Mouse (Mus musculus): ENCODE data around the gene Sord. TPM values are rescaled to one million over a fixed set of nuclear protein-coding genes. Genes with fewer than 3 reads are reported as not detected.

The Sord gene
- 13.6 and 24.0 TPM in 2 replicates for polyA plus RNA-seq (2014; fragmentation: Nextera tagmentation; extraction: Ambion mirVana)

DNA sequence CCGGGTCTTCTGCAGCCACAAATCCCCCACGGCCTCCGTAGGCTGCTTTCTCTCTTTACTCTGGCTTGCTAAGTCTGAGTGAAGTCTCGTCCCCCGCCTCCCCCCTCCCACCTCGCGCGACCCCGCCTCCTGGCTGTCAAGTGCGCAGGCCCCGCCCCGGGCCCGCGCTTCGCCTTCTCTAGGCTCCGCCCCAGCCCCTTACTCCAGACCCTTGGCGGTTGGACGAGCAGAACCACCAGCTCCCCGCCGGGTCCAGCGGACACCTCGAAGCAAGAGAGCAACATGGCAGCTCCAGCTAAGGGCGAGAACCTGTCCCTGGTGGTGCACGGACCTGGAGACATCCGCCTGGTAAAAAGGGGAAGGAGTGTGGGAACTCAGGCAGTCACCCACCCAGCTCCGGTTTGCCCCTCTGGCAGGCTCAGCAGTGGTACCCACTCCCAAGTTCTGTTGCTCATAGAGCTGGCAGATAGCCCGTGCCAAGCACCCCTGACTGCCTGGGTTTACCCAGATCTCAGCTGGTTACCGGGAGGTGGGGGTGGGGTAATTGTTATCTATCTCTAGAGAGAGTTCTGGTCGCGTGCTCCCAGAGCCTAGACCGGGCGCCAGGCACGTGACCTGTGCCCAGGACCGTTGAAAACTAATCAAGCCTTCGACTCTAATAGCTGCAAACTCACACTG, at the start of gene Sord:
TSS of gene Sord (plus strand) at position 139 of the 678 bp plus-strand sequence.
- Histone ChIP-seq H3K27me3 (ENCODE audit: control insufficient read depth, insufficient read depth, low read length) (no peaks in the 10 kb centered on the region), H3K4me2 (replicated peaks; ENCODE audit: low read depth, low read length) (peak within 1 kb of the TSS; percentile 67), H3K4me1 (ENCODE audit: control insufficient read depth, insufficient read depth, low read length) (no peaks in the 10 kb centered on the region), H3K4me3 (ENCODE audit: low read length) (peak within 1 kb of the TSS; percentile 47), H3K27ac (ENCODE audit: low read depth, low read length) (no peak within 1 kb of the TSS), H3K9me3 (ENCODE audit: control insufficient read depth, low read length) (no peaks in the 10 kb centered on the region), H3K36me3 (ENCODE audit: control insufficient read depth, insufficient read depth, low read length) (no peaks in the 10 kb centered on the region), H3K9ac (ENCODE audit: low read depth, low read length) (peak within 1 kb of the TSS; percentile 46)
- ATAC-seq (ENCODE audit: low FRiP score, low TSS enrichment), result peak; percentile 96
- under 1% methylated on average over 35 of the region's 35 CpGs for WGBS

DNA sequence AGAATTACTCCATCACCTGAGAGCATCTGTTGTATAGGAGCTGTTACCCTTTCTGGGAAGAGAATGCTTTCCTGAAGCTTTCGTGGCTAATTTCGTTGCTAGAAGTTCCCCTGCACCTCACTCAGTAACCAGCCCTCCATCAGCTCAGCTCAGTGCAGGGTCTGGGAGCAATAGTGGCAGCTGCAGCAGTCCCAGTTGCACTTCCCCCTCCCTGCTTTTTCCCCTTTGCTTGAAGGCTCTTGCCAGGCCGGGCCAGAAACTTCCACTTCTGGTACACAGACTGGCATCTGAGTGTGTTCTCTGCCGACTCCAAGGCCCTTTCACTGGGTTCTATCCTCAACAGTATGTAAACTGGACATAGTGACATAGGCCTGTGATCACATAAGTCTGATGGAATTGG, 49.5 kb upstream of the Sord start:
- ATAC-seq (ENCODE audit: low FRiP score, low TSS enrichment), result no peak
- no peak overlapping the region for H3K27ac ChIP-seq (ENCODE audit: low read depth, low read length)
- H3K9me3 ChIP-seq (ENCODE audit: control insufficient read depth, low read length), result no peaks in the 10 kb centered on the region
- no peaks in the 10 kb centered on the region for H3K4me1 ChIP-seq (ENCODE audit: control insufficient read depth, insufficient read depth, low read length)
- no peak overlapping the region for H3K4me3 ChIP-seq (ENCODE audit: low read length)
- no peaks in the 10 kb centered on the region for H3K27me3 ChIP-seq (ENCODE audit: control insufficient read depth, insufficient read depth, low read length)
- no peaks in the 10 kb centered on the region for H3K36me3 ChIP-seq (ENCODE audit: control insufficient read depth, insufficient read depth, low read length)
- H3K9ac ChIP-seq (ENCODE audit: low read depth, low read length), result no peak overlapping the region
- H3K4me2 ChIP-seq (replicated peaks; ENCODE audit: low read depth, low read length), result no peak overlapping the region
- 86% methylated on average over 4 of the region's 4 CpGs for WGBS

DNA sequence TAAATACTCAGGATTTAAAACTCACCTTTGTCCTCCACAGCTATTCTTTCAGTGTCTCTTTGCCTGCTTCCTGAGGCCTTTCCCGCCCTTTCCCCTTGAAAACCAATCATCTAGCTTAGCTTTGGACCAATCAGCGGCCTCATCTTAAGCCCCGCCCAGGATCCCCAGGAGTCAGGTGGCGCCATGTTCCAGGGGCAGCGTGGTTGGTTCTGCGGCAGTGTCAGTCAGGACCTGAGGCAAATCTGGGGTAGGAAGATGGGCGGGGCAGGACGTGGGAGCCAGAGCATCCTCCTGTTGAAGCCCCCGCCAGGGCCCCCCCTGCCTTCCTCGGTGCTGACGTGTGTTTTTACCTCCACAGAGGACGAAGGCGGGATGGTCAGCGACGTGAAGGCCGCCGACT, 48.4 kb upstream of the Sord start, which contains the start of the genes Patl2 and Terb2:
TSS of gene Patl2 (minus strand) at position 84 of the 400 bp plus-strand sequence.
TSS of gene Terb2 (plus strand) at position 167 of the 400 bp plus-strand sequence.
- ATAC-seq (ENCODE audit: low FRiP score, low TSS enrichment), result no peak
- WGBS, result 83% methylated on average over 17 of the region's 17 CpGs
- Histone ChIP-seq H3K27ac (ENCODE audit: low read depth, low read length) (no peak within 1 kb of the TSS), H3K27me3 (ENCODE audit: control insufficient read depth, insufficient read depth, low read length) (no peaks in the 10 kb centered on the region), H3K36me3 (ENCODE audit: control insufficient read depth, insufficient read depth, low read length) (no peaks in the 10 kb centered on the region), H3K4me3 (ENCODE audit: low read length) (no peak within 1 kb of the TSS), H3K4me1 (ENCODE audit: control insufficient read depth, insufficient read depth, low read length) (no peaks in the 10 kb centered on the region), H3K9ac (ENCODE audit: low read depth, low read length) (no peak within 1 kb of the TSS), H3K9me3 (ENCODE audit: control insufficient read depth, low read length) (no peaks in the 10 kb centered on the region), H3K4me2 (replicated peaks; ENCODE audit: low read depth, low read length) (no peak within 1 kb of the TSS)

DNA sequence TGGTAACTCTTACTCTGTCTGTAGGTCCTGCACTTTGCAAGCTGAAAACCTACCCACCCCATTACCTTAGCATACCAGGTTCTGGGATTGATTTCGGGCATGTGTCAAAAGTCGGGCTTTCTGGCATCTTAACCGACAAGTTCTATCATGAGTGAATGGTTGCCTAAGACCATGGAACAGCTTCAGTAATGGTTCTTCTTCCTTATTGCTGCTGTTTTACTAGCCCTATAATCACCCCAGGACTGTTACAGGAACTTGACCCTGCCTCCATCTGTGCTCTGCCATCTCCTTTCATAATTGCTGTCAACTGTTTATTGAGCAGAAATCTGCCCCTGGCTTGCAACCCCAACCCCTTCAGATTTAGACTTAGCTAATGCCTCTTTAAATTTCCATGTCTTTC, 47.8 kb upstream of the Sord start:
- no peak overlapping the region for H3K4me2 ChIP-seq (replicated peaks; ENCODE audit: low read depth, low read length)
- H3K27me3 ChIP-seq (ENCODE audit: control insufficient read depth, insufficient read depth, low read length), result no peaks in the 10 kb centered on the region
- H3K36me3 ChIP-seq (ENCODE audit: control insufficient read depth, insufficient read depth, low read length), result no peaks in the 10 kb centered on the region
- no peak overlapping the region for H3K9ac ChIP-seq (ENCODE audit: low read depth, low read length)
- no peak for ATAC-seq (ENCODE audit: low FRiP score, low TSS enrichment)
- no peaks in the 10 kb centered on the region for H3K9me3 ChIP-seq (ENCODE audit: control insufficient read depth, low read length)
- H3K4me3 ChIP-seq (ENCODE audit: low read length), result no peak overlapping the region
- no peak overlapping the region for H3K27ac ChIP-seq (ENCODE audit: low read depth, low read length)
- 95% methylated on average over 3 of the region's 3 CpGs for WGBS
- H3K4me1 ChIP-seq (ENCODE audit: control insufficient read depth, insufficient read depth, low read length), result no peaks in the 10 kb centered on the region

DNA sequence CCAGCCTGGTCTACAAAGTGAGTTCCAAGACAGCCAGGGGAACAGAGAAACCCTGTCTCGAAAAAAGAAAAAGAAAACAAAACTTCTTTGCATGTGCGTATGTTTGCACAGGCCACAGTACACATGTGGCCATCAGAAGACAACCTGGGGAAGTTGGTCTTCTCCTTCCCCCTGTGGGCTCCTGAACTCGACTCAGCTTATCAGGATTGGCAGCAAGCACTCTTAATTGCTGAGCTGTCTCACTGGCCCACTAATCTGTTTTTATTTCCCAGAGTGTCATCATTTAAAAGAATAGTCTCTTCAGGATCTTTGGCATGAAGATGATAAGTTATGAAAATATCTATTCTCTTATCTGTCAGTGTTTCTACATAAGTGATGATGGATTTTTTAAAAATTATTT, 42.7 kb upstream of the Sord start:
- H3K4me3 ChIP-seq (ENCODE audit: low read length), result no peak overlapping the region
- H3K4me1 ChIP-seq (ENCODE audit: control insufficient read depth, insufficient read depth, low read length), result no peaks in the 10 kb centered on the region
- H3K9me3 ChIP-seq (ENCODE audit: control insufficient read depth, low read length), result no peaks in the 10 kb centered on the region
- H3K36me3 ChIP-seq (ENCODE audit: control insufficient read depth, insufficient read depth, low read length), result no peaks in the 10 kb centered on the region
- no peak overlapping the region for H3K27ac ChIP-seq (ENCODE audit: low read depth, low read length)
- H3K27me3 ChIP-seq (ENCODE audit: control insufficient read depth, insufficient read depth, low read length), result no peaks in the 10 kb centered on the region
- WGBS, result 75% methylated on average over 3 of the region's 3 CpGs
- H3K9ac ChIP-seq (ENCODE audit: low read depth, low read length), result no peak overlapping the region
- H3K4me2 ChIP-seq (replicated peaks; ENCODE audit: low read depth, low read length), result no peak overlapping the region
- no peak for ATAC-seq (ENCODE audit: low FRiP score, low TSS enrichment)

DNA sequence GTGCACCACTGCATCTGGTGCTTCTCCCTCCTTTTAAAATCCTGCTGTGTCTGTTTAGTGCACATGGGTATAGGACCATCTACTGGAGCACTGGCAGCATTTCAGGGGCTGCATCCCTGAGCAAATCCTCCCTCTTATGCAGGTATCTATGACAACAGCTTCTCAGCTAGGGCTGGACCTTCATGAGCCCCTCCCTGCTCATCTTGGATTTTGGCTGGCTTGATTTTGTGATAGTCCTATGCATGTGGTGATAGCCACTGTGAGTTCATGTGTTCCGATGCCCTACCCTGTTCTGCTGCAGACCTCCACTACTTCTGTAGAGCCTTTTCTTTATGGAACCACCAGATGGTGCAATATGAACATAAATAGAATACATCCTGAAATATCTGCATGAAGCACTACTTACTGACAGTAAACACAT, 40.0 kb upstream of the Sord start:
- H3K4me3 ChIP-seq (ENCODE audit: low read length), result no peak overlapping the region
- H3K9me3 ChIP-seq (ENCODE audit: control insufficient read depth, low read length), result no peaks in the 10 kb centered on the region
- H3K27ac ChIP-seq (ENCODE audit: low read depth, low read length), result no peak overlapping the region
- H3K27me3 ChIP-seq (ENCODE audit: control insufficient read depth, insufficient read depth, low read length), result no peaks in the 10 kb centered on the region
- no peaks in the 10 kb centered on the region for H3K4me1 ChIP-seq (ENCODE audit: control insufficient read depth, insufficient read depth, low read length)
- 0 out of 2 replicates have a peak, but pooled peaks have one; percentile 46 for ATAC-seq (ENCODE audit: low FRiP score, low TSS enrichment)
- H3K36me3 ChIP-seq (ENCODE audit: control insufficient read depth, insufficient read depth, low read length), result no peaks in the 10 kb centered on the region
- no peak overlapping the region for H3K4me2 ChIP-seq (replicated peaks; ENCODE audit: low read depth, low read length)
- 53% methylated on average over 1 of the region's 1 CpGs for WGBS
- H3K9ac ChIP-seq (ENCODE audit: low read depth, low read length), result no peak overlapping the region

DNA sequence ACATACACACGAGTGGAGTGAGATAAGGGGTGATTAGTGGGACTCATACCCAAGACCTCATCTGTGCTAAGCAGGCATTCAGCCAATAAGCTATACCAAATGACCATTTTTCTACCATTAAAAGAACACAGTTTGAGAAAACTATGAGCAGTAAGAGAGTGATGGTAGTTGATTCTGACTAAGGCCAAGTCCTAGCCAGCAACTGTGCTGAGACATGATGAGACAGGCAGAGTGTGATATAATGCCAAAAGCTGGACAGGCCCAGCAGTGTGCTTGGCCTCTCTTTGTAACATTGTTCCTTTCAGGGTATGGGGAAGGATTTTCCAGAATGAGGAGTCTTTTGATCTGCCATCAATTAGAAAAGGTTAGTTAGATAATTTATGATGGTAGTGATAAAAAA, 33.0 kb upstream of the Sord start:
- H3K27me3 ChIP-seq (ENCODE audit: control insufficient read depth, insufficient read depth, low read length), result no peaks in the 10 kb centered on the region
- no peak overlapping the region for H3K27ac ChIP-seq (ENCODE audit: low read depth, low read length)
- H3K9me3 ChIP-seq (ENCODE audit: control insufficient read depth, low read length), result no peaks in the 10 kb centered on the region
- no peaks in the 10 kb centered on the region for H3K36me3 ChIP-seq (ENCODE audit: control insufficient read depth, insufficient read depth, low read length)
- no peak overlapping the region for H3K4me2 ChIP-seq (replicated peaks; ENCODE audit: low read depth, low read length)
- no peak overlapping the region for H3K4me3 ChIP-seq (ENCODE audit: low read length)
- no peak overlapping the region for H3K9ac ChIP-seq (ENCODE audit: low read depth, low read length)
- H3K4me1 ChIP-seq (ENCODE audit: control insufficient read depth, insufficient read depth, low read length), result no peaks in the 10 kb centered on the region
- ATAC-seq (ENCODE audit: low FRiP score, low TSS enrichment), result no peak
- 90% methylated on average over 1 of the region's 1 CpGs for WGBS

DNA sequence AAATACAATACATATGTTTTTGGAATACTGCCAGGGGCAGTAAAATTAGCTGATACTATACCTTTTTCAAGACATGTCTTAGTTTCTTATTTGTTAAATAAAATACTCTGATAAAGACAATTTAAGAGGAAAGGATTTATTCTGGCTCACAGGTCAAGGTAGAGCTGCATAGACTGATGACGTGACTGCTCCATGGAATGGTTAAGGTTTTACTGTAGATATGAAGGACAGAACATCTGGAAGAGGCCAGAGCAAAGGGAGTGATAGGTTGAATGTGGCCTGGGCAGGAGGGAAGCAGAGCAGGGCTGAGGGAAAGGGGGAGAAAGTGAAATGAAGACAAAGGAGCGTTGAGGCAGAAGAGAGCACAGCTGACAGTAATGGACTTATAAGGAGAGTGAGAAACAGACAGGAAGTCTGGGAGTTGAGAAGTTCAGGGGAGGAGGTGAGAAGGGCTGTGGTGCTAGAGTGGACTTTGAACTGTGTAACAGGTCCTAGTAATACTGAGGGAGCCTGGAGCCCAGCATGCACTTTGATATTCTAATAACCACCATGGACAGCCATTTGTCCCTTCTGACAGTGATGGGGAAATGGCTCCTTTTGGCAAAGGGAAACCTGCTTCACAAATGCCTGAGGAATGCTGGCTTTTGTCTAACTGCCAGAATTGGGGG, 28.0 kb upstream of the Sord start:
- WGBS, result 43% methylated on average over 2 of the region's 2 CpGs
- Histone ChIP-seq H3K27me3 (ENCODE audit: control insufficient read depth, insufficient read depth, low read length) (no peaks in the 10 kb centered on the region), H3K9me3 (ENCODE audit: control insufficient read depth, low read length) (no peaks in the 10 kb centered on the region), H3K4me3 (ENCODE audit: low read length) (no peak overlapping the region), H3K4me2 (replicated peaks; ENCODE audit: low read depth, low read length) (no peak overlapping the region), H3K9ac (ENCODE audit: low read depth, low read length) (no peak overlapping the region), H3K27ac (ENCODE audit: low read depth, low read length) (no peak overlapping the region), H3K4me1 (ENCODE audit: control insufficient read depth, insufficient read depth, low read length) (no peaks in the 10 kb centered on the region), H3K36me3 (ENCODE audit: control insufficient read depth, insufficient read depth, low read length) (no peaks in the 10 kb centered on the region)
- no peak for ATAC-seq (ENCODE audit: low FRiP score, low TSS enrichment)

DNA sequence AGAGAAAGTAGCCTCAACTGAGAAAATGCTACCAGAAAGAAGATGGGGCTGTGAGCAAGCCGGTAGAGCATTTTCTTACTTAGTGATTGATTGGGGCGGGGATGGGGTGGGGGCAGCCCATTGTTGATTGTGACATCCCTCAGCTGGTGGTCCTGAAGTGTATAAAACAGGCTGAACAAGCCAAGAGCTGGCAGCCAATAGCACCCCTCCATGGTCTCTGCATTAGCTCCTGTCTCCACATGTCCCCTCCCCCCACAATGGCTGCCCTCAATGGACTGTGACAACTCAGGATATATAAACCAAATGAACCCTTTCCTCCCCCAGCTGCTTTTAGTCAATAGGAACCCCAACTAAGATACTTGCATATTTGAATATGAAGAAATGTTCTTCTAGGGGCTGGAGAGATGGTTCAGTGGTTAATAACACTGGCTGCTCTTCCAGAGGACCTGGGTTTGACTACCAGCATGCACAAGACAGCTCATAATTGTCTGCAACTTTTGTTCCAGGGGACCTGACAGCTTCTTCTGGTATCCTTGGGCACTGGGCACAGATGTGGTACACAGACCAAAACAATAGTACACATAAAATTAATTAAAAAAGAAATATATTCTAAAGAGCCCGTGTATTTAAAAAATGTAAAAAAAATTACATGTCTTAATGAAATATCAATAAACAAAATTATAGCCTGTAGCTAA, 23.9 kb upstream of the Sord start:
- H3K36me3 ChIP-seq (ENCODE audit: control insufficient read depth, insufficient read depth, low read length), result no peaks in the 10 kb centered on the region
- H3K27ac ChIP-seq (ENCODE audit: low read depth, low read length), result no peak overlapping the region
- H3K27me3 ChIP-seq (ENCODE audit: control insufficient read depth, insufficient read depth, low read length), result no peaks in the 10 kb centered on the region
- 59% methylated on average over 3 of the region's 3 CpGs for WGBS
- H3K9me3 ChIP-seq (ENCODE audit: control insufficient read depth, low read length), result no peaks in the 10 kb centered on the region
- no peaks in the 10 kb centered on the region for H3K4me1 ChIP-seq (ENCODE audit: control insufficient read depth, insufficient read depth, low read length)
- no peak overlapping the region for H3K4me2 ChIP-seq (replicated peaks; ENCODE audit: low read depth, low read length)
- ATAC-seq (ENCODE audit: low FRiP score, low TSS enrichment), result 0 out of 2 replicates have a peak, but pooled peaks have one; percentile 46
- H3K4me3 ChIP-seq (ENCODE audit: low read length), result no peak overlapping the region
- no peak overlapping the region for H3K9ac ChIP-seq (ENCODE audit: low read depth, low read length)
